Mouse (Mus musculus) ES-CJ7 (cell line): ENCODE results near the gene Hhipl1.

Experiments
- DNase-seq: peaks from one replicate; pipeline ENCODE4 v3.0.0; 2011; ENCODE audit warnings: low read depth, low spot score

Hhipl1 gene

GRCm38 (mm10) chr12:108277341-108277841, 28.7 kb upstream of the Hhipl1 start:
- peak; percentile 70 for DNase-seq

GRCm38 (mm10) chr12:108278221-108278918, 27.7 kb upstream of the Hhipl1 start:
- no peak for DNase-seq

DNA sequence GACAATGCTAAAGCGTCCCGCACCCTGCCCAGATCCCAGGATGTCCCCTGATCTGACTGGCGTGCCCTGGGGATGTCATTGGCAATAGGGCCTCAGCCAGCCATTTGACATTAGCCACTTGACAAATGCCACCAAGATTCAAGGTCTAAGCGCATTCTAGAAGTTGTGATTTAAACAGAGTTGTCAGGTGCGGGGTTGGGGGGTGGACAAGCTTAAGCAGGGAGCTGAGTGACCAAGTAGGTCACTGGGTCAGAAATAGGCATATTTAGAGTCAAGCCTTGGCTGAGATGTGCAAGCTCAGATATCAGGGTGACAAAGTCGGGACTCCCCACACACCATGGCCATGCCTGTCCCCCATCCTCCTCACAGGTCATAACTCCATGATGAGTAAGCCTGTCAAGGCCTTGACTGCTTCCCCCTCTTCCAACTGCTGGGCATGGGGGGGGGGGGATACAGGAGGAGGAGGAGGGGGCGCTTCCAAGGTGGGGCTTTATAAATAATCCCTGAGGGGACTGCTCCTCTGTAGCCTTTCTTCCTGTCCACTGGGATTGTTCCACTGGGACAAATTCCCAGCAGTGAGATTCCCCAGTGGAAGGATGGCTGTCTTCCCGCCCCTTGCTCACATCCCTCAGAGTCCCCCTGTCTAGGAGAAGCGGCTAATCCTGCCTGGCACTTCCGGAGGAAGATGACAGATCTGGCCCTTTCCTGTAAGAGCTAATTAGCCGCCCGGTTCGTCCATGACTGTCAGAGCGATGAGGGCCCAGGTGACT, 21.4 kb upstream of the Hhipl1 start:
- no peak for DNase-seq

DNA sequence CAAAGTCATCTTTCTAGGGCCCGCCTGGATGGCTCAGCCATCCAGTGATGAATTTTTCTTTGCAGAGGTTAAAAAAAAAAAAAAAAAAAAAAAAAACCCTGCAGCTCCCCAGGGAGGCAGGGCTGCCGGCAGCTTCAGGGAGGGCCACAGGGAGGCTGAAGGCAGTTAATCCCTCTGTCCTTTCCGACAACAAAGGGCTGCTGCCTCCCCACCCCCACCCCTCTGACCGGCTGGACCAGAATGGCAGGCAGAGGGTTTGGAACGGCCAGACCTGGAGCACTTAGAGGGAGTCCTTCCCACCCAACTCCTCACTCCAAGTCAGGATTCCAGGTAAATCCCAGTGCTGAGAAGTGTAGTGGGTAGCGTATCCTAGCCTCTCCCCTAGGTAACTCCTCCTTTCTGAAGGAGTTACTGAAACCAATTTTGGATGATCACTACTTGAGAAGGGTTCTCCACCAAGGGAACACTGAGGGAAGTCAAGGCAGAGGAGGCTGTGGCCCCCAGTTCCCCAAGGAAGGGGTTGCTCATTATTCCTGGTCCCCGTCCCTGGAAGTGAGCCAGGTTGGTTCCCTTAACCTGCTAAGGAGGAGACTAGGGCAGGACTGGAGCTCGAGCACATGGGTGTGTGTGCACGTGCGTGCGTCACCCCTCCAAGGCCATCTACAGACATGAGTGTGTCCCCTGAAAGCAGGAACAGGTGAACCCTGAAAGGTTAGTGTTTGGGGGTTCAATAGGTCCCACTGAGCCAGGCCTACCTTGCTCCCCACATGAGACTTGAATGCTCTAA, 20.7 kb upstream of the Hhipl1 start:
- peak; percentile 33 for DNase-seq

DNA sequence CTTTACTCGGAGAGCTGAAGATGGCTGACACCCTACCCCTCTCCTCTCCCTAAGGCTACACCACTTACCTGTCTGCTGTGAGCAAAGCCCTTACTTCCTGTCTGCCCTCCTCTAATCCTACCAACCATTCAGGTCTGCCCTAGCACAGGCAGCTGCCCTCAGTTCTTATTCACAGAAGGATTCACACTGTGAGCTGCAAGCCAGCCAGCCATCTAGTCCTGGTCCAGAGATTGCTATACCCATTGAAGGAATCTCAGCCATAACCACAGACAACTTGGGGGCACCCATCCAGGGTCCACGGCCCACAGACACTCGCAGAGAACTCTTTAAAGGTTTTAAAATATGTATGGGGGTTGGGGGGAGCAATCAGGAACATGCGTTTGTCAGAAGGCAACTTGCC, 19.7 kb upstream of the Hhipl1 start:
- DNase-seq: no peak

DNA sequence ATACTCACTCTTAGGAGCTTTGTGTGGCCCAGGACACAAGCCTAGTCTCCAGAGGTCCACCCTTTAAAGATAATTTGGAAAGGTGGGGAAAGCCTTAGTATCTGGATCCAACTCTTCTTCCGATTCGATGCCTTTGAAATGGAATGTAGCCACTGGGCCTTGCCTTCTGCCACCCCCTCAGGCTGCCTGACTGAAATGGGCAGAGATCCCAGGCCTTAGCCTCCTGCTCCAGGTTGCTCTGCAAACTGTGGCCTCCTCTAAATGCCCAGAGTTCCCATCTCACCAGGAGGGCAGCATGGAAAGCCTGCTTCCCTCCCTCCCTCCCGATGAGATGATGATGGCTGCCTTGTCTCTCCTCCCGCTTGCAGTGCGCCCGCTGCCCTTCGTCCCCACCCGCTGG, 19.1 kb upstream of the Hhipl1 start:
- DNase-seq: no peak

GRCm38 (mm10) chr12:108288127-108288880, 17.8 kb upstream of the Hhipl1 start:
- no peak for DNase-seq

GRCm38 (mm10) chr12:108292419-108292818, 13.7 kb upstream of the Hhipl1 start:
- DNase-seq: peak; percentile 83

GRCm38 (mm10) chr12:108292957-108293356, 13.1 kb upstream of the Hhipl1 start:
- peak; percentile 85 for DNase-seq

DNA sequence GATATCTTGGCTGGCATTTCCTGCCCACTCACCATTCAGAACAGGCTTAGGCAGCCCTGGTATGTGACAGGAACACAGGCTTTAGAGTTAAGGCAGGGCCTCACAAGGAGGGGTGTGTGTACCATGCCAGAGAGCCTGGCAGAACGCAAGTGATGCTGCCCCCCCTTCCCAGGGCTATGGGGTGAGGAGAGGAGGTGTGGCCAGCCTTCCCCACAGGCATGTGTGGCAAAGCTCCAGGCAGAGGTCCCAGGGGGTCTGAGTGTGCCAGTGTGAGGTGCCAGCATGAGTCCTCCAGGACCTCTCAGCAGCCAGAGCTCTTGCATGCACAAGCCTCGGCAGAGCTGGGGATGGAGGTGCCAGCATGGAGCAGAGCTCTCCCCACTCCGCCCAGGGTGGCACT, 11.4 kb upstream of the Hhipl1 start:
- DNase-seq: no peak

- DNase-seq: peak; percentile 68
These were observed 9.0 kb upstream of the Hhipl1 start for GRCm38 (mm10) chr12:108297033-108297432.

DNA sequence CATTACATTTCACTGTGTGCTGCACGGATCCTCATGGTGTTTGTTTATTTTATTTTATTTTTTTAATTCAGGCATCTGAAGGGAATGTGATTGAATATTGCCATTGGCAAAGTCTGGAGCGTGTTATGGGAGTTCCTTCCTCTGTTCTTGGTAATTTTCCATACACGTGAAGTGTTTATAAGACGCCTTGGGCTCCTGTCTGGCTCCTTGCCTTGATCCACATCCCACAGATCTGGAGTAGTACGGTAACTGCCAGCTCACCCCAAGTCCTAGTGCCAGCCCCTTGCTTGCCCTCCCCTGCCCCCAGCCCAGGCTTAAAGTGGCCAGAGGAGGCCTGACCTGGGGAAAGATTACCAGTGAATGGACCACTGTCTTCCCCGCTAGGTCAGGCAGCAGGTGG, 5.1 kb upstream of the Hhipl1 start:
- no peak for DNase-seq

- no peak for DNase-seq
These were observed 2.2 kb upstream of the Hhipl1 start for GRCm38 (mm10) chr12:108303778-108304365.

GRCm38 (mm10) chr12:108305172-108305571, 898 bp upstream of the Hhipl1 start:
- no peak for DNase-seq

DNA sequence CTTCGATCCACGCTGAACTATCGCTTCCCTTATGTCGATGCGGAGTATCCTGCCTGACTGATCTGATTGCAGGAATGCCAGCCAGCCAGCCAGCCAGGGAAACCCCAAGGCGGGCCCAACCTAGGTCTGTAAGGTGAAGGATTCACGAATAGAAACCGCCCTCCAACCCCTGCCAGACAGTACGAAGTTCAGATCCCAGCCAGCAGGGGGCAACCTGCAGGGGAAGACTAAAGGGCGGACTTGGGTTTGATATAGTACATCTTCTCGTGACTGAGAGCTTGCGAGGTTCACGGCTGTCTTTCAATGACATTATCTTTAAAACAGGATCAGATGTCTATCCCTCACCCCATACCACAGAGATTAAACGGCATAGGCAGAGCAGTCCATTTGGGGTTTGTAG, 1.5 kb downstream of the Hhipl1 start:
- DNase-seq: peak; percentile 84

- DNase-seq: no peak
These were observed 2.3 kb downstream of the Hhipl1 start for GRCm38 (mm10) chr12:108308363-108308856.

DNA sequence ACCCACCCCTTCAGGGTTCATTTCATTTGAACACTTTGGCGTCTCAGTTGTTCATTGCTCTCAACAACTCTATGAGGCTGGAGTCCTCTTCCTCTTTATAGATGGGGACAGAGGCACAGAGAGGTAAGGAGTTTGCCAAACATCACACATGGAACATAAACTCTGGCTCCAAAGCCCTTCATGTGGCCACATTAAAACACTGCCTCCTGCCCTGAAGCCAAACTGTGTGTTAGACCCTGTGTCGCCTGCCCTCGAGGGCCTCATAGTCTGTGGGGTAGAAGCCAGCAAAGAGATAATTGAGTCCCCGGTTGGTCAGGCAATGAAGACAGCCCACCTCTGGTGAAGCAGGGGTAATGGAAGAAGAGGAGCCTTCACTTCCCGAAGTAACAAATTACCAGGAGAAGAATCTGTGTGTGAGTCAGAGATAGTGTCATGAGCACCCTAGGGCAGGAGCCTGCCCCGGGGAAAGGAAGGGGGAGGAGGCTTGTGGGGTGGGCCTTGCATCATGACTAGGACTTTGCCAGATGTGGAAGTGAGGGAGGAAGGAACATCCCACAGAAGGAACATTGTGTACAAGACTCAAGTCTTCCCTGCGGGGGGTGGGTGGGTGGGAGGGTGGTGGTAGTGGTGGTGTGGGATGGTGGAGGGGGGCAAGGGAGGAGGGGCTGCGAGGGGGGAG, 3.2 kb downstream of the Hhipl1 start:
- DNase-seq: no peak

DNA sequence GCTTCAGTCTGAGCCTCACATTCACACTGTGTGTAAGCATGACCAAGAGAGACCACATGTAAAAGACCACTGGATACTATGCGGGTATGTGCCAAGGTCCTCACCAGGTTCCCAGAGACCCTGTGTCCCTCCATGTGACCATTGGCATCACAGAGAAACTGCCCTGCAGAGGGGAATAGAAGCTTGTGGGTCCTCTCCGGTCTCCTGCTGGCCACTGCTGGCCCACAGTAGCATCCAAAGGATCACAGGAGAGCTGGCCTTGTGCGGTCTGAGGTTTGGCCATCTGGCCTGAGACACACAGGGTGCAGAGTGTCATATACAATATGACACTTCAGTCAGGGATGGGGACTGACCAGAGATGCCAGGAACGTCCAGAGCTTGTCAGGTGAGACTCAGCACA, 4.0 kb downstream of the Hhipl1 start:
- no peak for DNase-seq

DNA sequence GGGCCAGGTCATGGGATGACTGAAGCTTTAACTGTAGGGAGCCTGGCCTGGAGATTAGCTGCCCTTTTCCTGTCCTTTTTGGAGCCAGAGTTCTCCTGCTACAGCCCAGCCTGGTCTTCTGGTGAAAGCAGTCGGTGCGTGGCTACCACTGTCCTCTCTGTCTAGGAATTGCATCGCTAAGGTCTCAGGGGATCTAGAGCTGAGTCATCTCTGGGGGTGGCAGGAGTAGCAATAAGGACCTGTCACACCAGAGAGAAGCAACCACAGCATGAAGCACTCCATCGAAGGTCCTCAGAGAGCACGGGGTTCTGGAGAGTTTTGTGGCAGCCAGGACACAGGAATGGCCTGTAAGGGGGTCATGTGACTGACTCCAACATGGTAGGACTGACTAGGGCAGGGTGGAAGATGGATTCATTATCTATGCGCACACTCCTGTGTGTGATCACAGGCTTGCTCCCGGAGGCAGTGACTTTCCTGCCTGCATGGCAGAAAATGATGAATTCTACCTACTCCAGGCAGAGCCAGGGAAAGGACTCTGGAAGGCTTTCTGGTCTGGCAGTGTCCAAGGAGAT, 4.5 kb downstream of the Hhipl1 start:
- no peak for DNase-seq

- DNase-seq: no peak
These were observed 5.7 kb downstream of the Hhipl1 start for GRCm38 (mm10) chr12:108311741-108312290.
